Mouse (Mus musculus) CH12.LX (cell line): ENCODE data around the gene Spata25.

ENCODE experiments used
- CTCF ChIP-seq, 2 experiments: IDR thresholded peaks in 1 of 2; conservative IDR thresholded peaks in 1 of 2; 2 replicates each; pipeline ENCODE4 v1.5.1; 2011 to 2012; ENCODE audit warnings: low read depth in 2 of 2, low read length in 2 of 2, improper control_type of control experiment in 1 of 2, inconsistent platforms in 1 of 2, mild to moderate bottlenecking in 1 of 2, moderate library complexity in 1 of 2
- EP300 ChIP-seq: IDR thresholded peaks from 2 replicates; pipeline ENCODE4 v1.6.1; 2011; ENCODE audit warnings: low read length, improper control_type of control experiment
- MYC ChIP-seq: IDR thresholded peaks from 2 replicates; pipeline ENCODE4 v1.6.1; 2011; ENCODE audit warnings: low read depth, mild to moderate bottlenecking, improper control_type of control experiment, low read length
- POLR2A ChIP-seq: IDR thresholded peaks from 2 replicates; pipeline ENCODE4 v1.6.1; 2011; ENCODE audit warnings: low read depth, mild to moderate bottlenecking, improper control_type of control experiment, low read length
- ZMIZ1 ChIP-seq: IDR thresholded peaks from 2 replicates; pipeline ENCODE4 v1.6.1; 2012; ENCODE audit warnings: low read depth, mild to moderate bottlenecking, inconsistent platforms, low read length, improper control_type of control experiment

DNA sequence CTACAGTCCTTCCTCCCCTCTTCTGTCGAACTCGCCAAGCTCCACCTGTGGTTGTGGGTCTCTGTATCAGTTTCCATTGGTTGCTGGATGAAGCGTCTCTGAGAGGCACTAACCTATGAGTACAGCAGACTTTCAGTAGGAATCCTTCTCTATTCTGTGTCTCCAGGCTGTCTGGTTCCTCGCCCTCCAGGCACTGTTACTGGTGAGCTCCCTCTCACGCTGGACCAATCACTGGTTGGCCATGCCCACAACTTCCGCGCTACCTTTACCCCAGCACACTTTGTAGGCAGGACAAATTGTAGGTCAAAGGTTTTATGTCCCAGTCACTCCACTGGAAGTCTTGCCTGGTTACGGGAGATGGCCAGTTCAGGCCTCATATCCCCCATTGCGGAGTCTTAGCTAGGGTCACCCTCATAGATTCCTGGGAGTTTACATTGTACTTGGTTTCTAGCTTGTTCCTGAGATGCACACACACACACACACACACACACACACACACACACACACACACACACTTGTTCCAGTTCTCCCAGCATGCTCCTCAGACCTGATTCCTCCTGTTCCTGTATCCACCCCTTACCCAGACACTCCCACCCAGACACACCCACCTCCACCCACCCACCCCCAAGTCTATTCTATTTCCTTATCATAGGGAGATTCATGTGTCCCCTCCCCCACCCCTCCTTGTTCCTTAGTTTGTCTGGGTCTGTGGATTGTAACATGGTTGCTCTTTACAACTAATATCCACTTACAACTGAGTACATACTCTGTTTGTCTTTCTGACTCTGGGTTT, 31.5 kb upstream of the Spata25 start:
- TF ChIP-seq CTCF (conservative IDR thresholded peaks at IDR 0.05 in 1 of 2, IDR thresholded peaks at IDR 0.05 in 1 of 2; ENCODE audit: low read depth in 2 of 2, low read length in 2 of 2) = no peak
- no peak for TF ChIP-seq MYC
- no peak for TF ChIP-seq POLR2A
- TF ChIP-seq EP300 = no peak
- TF ChIP-seq ZMIZ1 = no peak
